Mouse (Mus musculus): ENCODE measurements at regions not wholly inside any gene's neighbourhood (a gene's known extent, or its start where the extent isn't known, plus 50 kb on each side); places are given as distances from the start of the nearest gene placed in this dataset.

- TF ChIP-seq GATA1 (IDR thresholded peaks at IDR 0.05; ENCODE audit: borderline replicate concordance, low read length) (no peak), FLI1 (IDR thresholded peaks at IDR 0.05; ENCODE audit: low read length) (no peak)
These were observed 304.2 kb downstream of the Gm9195 start for GRCm38 (mm10) chr14:72187329-72187984.

Measured in megakaryocyte, embryonic 14.5 days (primary cell).